Mouse (Mus musculus) intestine, embryonic 16.5 days (tissue): ENCODE measurements at regions not wholly inside any gene's neighbourhood (a gene's known extent, or its start where the extent isn't known, plus 50 kb on each side); places are given as distances from the start of the nearest gene placed in this dataset.
A peak's percentile ranks its signal among the peaks of the same experiment; 100 is the strongest.

Source experiments
- ATAC-seq: fragments of 200-750 bp; cut with Nextera tagmentation; 2 replicates; pipeline ENCODE4 v1.8.0; 2017; ENCODE audit warnings: moderate TSS enrichment, moderate library complexity
- H3K27ac ChIP-seq: fragments of 300-500 bp; sonication (generic); 2 replicates; pipeline ENCODE4 v1.5.1; 2014; ENCODE audit warnings: mild to moderate bottlenecking, low read length
- H3K27me3 ChIP-seq: fragments of 300-500 bp; sonication (generic); replicated peaks from 2 replicates; pipeline ENCODE4 v1.6.1; 2014; ENCODE audit warnings: low read length, control low read depth, mixed read lengths; ENCODE audit not compliant: control insufficient read depth, insufficient read depth
- H3K36me3 ChIP-seq: fragments of 300-500 bp; sonication (generic); 2 replicates; pipeline ENCODE4 v1.6.1; 2014; ENCODE audit warnings: low read length, control low read depth; ENCODE audit not compliant: control insufficient read depth, insufficient read depth
- H3K4me1 ChIP-seq: fragments of 300-500 bp; sonication (generic); 2 replicates; pipeline ENCODE4 v1.6.1; 2014; ENCODE audit warnings: low read length, control low read depth, mixed read lengths; ENCODE audit not compliant: control insufficient read depth, insufficient read depth
- H3K4me2 ChIP-seq: fragments of 300-500 bp; sonication (generic); 2 replicates; pipeline ENCODE4 v1.6.1; 2014; ENCODE audit warnings: low read depth, low read length, control low read depth
- H3K4me3 ChIP-seq: fragments of 300-500 bp; sonication (generic); 2 replicates; pipeline ENCODE4 v1.5.1; 2014; ENCODE audit warnings: mild to moderate bottlenecking, low read length
- H3K9ac ChIP-seq: fragments of 300-500 bp; sonication (generic); 2 replicates; pipeline ENCODE4 v1.6.1; 2014; ENCODE audit warnings: low read depth, low read length
- H3K9me3 ChIP-seq: fragments of 300-500 bp; sonication (generic); 2 replicates; pipeline ENCODE4 v1.6.1; 2016; ENCODE audit warnings: low read length, control low read depth; ENCODE audit not compliant: control insufficient read depth
- WGBS: fragments of 180-500 bp; shearing (Covaris S2); extraction: QIAGEN DNeasy Blood & Tissue Kit; methylation state at CpG from one replicate; pipeline ENCODE4 v1.1.7; 2014; 5-methylcytosine and 5-hydroxymethylcytosine counted together

GRCm38 (mm10) chr16:47081896-47082295, 583.6 kb upstream of the Nectin3 start:
- WGBS = 92% methylated on average over 4 of the region's 4 CpGs
- Histone ChIP-seq H3K9ac (no peak overlapping the region), H3K4me3 (no peak overlapping the region)

GRCm38 (mm10) chr16:47080330-47080729, 582.0 kb upstream of the Nectin3 start:
- Histone ChIP-seq H3K36me3 (no peaks in the 10 kb centered on the region), H3K27me3 (no peaks in the 10 kb centered on the region), H3K9me3 (no peaks in the 10 kb centered on the region), H3K9ac (no peak overlapping the region), H3K4me2 (no peak overlapping the region), H3K27ac (no peak overlapping the region), H3K4me1 (no peaks in the 10 kb centered on the region), H3K4me3 (no peak overlapping the region)
- 39% methylated on average over 2 of the region's 2 CpGs for WGBS
- peak; percentile 85 for ATAC-seq

More at GRCm38 (mm10) chr16:47081896-47082295, 583.6 kb upstream of the Nectin3 start:
- H3K27me3 ChIP-seq = no peaks in the 10 kb centered on the region
- H3K9me3 ChIP-seq = no peaks in the 10 kb centered on the region
- no peak overlapping the region for H3K27ac ChIP-seq
- no peaks in the 10 kb centered on the region for H3K36me3 ChIP-seq
- H3K4me1 ChIP-seq = no peaks in the 10 kb centered on the region
- ATAC-seq = no peak
- no peak overlapping the region for H3K4me2 ChIP-seq

- ATAC-seq = no peak
- H3K9ac ChIP-seq = no peak overlapping the region
- H3K9me3 ChIP-seq = no peaks in the 10 kb centered on the region
- 64% methylated on average over 8 of the region's 8 CpGs for WGBS
- H3K4me1 ChIP-seq = no peaks in the 10 kb centered on the region
- H3K27ac ChIP-seq = no peak overlapping the region
- no peak overlapping the region for H3K4me2 ChIP-seq
- no peaks in the 10 kb centered on the region for H3K36me3 ChIP-seq
- no peak overlapping the region for H3K4me3 ChIP-seq
- no peaks in the 10 kb centered on the region for H3K27me3 ChIP-seq
These were observed 561.1 kb upstream of the Nectin3 start for GRCm38 (mm10) chr16:47059293-47059963.

GRCm38 (mm10) chr16:47058811-47059210, 560.5 kb upstream of the Nectin3 start:
- Histone ChIP-seq H3K4me1 (no peaks in the 10 kb centered on the region), H3K27ac (no peak overlapping the region)
- WGBS = 60% methylated on average over 5 of the region's 5 CpGs

GRCm38 (mm10) chr16:47025971-47026370, 527.6 kb upstream of the Nectin3 start:
- Histone ChIP-seq H3K9me3 (no peaks in the 10 kb centered on the region), H3K9ac (no peak overlapping the region)
- no peak for ATAC-seq

More at GRCm38 (mm10) chr16:47058811-47059210, 560.5 kb upstream of the Nectin3 start:
- H3K9ac ChIP-seq = no peak overlapping the region
- H3K4me2 ChIP-seq = no peak overlapping the region
- ATAC-seq = no peak
- no peaks in the 10 kb centered on the region for H3K9me3 ChIP-seq
- no peaks in the 10 kb centered on the region for H3K27me3 ChIP-seq
- H3K4me3 ChIP-seq = no peak overlapping the region
- no peaks in the 10 kb centered on the region for H3K36me3 ChIP-seq

GRCm38 (mm10) chr16:47017486-47017885, 519.2 kb upstream of the Nectin3 start:
- no peak overlapping the region for H3K4me3 ChIP-seq
- no peak overlapping the region for H3K9ac ChIP-seq
- no peak overlapping the region for H3K27ac ChIP-seq
- no peak for ATAC-seq
- no peaks in the 10 kb centered on the region for H3K36me3 ChIP-seq
- no peaks in the 10 kb centered on the region for H3K27me3 ChIP-seq
- no peaks in the 10 kb centered on the region for H3K4me1 ChIP-seq
- no peak overlapping the region for H3K4me2 ChIP-seq
- WGBS = 85% methylated on average over 3 of the region's 3 CpGs
- H3K9me3 ChIP-seq = no peaks in the 10 kb centered on the region

More at GRCm38 (mm10) chr16:47025971-47026370, 527.6 kb upstream of the Nectin3 start:
- Histone ChIP-seq H3K27me3 (no peaks in the 10 kb centered on the region), H3K4me3 (no peak overlapping the region), H3K36me3 (no peaks in the 10 kb centered on the region), H3K4me2 (no peak overlapping the region), H3K27ac (no peak overlapping the region), H3K4me1 (no peaks in the 10 kb centered on the region)

- H3K4me2 ChIP-seq = no peak overlapping the region
- no peak overlapping the region for H3K9ac ChIP-seq
- ATAC-seq = no peak
- no peaks in the 10 kb centered on the region for H3K27me3 ChIP-seq
- H3K27ac ChIP-seq = no peak overlapping the region
- H3K9me3 ChIP-seq = no peaks in the 10 kb centered on the region
- 64% methylated on average over 6 of the region's 6 CpGs for WGBS
- no peaks in the 10 kb centered on the region for H3K4me1 ChIP-seq
- H3K36me3 ChIP-seq = no peaks in the 10 kb centered on the region
- H3K4me3 ChIP-seq = no peak overlapping the region
These were observed 484.7 kb upstream of the Nectin3 start for GRCm38 (mm10) chr16:46982910-46983600.

GRCm38 (mm10) chr16:46982272-46982909, 484.1 kb upstream of the Nectin3 start:
- no peak for ATAC-seq
- Histone ChIP-seq H3K9ac (no peak overlapping the region), H3K4me1 (no peaks in the 10 kb centered on the region), H3K27ac (no peak overlapping the region), H3K27me3 (no peaks in the 10 kb centered on the region), H3K9me3 (no peaks in the 10 kb centered on the region), H3K4me3 (no peak overlapping the region), H3K4me2 (no peak overlapping the region), H3K36me3 (no peaks in the 10 kb centered on the region)
- WGBS = 82% methylated on average over 5 of the region's 5 CpGs

GRCm38 (mm10) chr16:46965741-46966140, 467.4 kb upstream of the Nectin3 start:
- no peaks in the 10 kb centered on the region for H3K27me3 ChIP-seq
- H3K4me1 ChIP-seq = no peaks in the 10 kb centered on the region
- no peak overlapping the region for H3K4me2 ChIP-seq
- no peaks in the 10 kb centered on the region for H3K36me3 ChIP-seq
- 93% methylated on average over 7 of the region's 7 CpGs for WGBS
- H3K4me3 ChIP-seq = no peak overlapping the region
- H3K9ac ChIP-seq = no peak overlapping the region
- no peak for ATAC-seq
- H3K27ac ChIP-seq = no peak overlapping the region
- no peaks in the 10 kb centered on the region for H3K9me3 ChIP-seq
